Mouse (Mus musculus): ENCODE results near the gene Grifin. TPM values are rescaled to one million over a fixed set of nuclear protein-coding genes. Genes with fewer than 3 reads are reported as not detected.
A peak's percentile ranks its signal among the peaks of the same experiment; 100 is the strongest.

Grifin gene
- total RNA-seq, 4 experiments from 2014 or later: 0.80 to 1.3 (median 0.93) TPM; not detected in 1

- peak in 1 of 2 experiments; percentile 70 for DNase-seq (ENCODE audit: low spot score in 2 of 2)
Measured at GRCm38 (mm10) chr5:140549306-140550047, 15.4 kb downstream of the Grifin start.

- DNase-seq (ENCODE audit: low spot score in 2 of 2): no peak
Measured at GRCm38 (mm10) chr5:140546332-140546731, 18.5 kb downstream of the Grifin start.

GRCm38 (mm10) chr5:140545651-140546050, 19.2 kb downstream of the Grifin start:
- DNase-seq (ENCODE audit: low spot score in 2 of 2): no peak

- peak; percentile 46 to 73 for DNase-seq (ENCODE audit: low spot score in 2 of 2)
Measured at GRCm38 (mm10) chr5:140542811-140543575, 21.9 kb downstream of the Grifin start.

- DNase-seq (ENCODE audit: low spot score in 2 of 2): peak in 1 of 2 experiments; percentile 83
Measured at GRCm38 (mm10) chr5:140540106-140540505, 24.8 kb downstream of the Grifin start.

GRCm38 (mm10) chr5:140538111-140538683, 26.7 kb downstream of the Grifin start:
- no peak for DNase-seq (ENCODE audit: low spot score in 2 of 2)

- no peak for DNase-seq (ENCODE audit: low spot score in 2 of 2)
Measured at GRCm38 (mm10) chr5:140526754-140527153, 38.1 kb downstream of the Grifin start.

GRCm38 (mm10) chr5:140521196-140521595, 43.7 kb downstream of the Grifin start:
- DNase-seq (ENCODE audit: low spot score in 2 of 2): no peak

- no peak for DNase-seq (ENCODE audit: low spot score in 2 of 2)
Measured at GRCm38 (mm10) chr5:140517921-140518230, 47.0 kb downstream of the Grifin start.

GRCm38 (mm10) chr5:140517159-140517920, 47.5 kb downstream of the Grifin start:
- DNase-seq (ENCODE audit: low spot score in 2 of 2): no peak

- DNase-seq (ENCODE audit: low spot score in 2 of 2): no peak
Measured at GRCm38 (mm10) chr5:140514799-140515486, 49.9 kb downstream of the Grifin start.

- DNase-seq (ENCODE audit: low spot score in 2 of 2): no peak
Measured at GRCm38 (mm10) chr5:140513921-140514320, 51.0 kb downstream of the Grifin start.

Other genes starting within 250 kb of the Grifin start
- gene Mad1l1, start 243.5 kb downstream of the Grifin start, total RNA-seq (2022): 10 to 100 TPM; 14.1 to 22.2 (median 18.6) TPM
- 1 to 10 TPM; 5.9 to 7.3 (median 6.1) TPM for gene Nudt1, start 243.4 kb downstream of the Grifin start, total RNA-seq (2022)
- 10 to 100 TPM in 3 of 4 experiments, 1 to 10 TPM in 1; 8.9 to 13.3 (median 11.1) TPM for gene Mrm2, start 233.2 kb downstream of the Grifin start, total RNA-seq (2022)
- gene Snx8, start 175.8 kb downstream of the Grifin start, total RNA-seq (2022): 10 to 100 TPM; 12.5 to 14.7 (median 13.0) TPM
- gene Eif3b, start 145.7 kb downstream of the Grifin start, total RNA-seq (2022): 10 to 100 TPM; 81.0 to 93.2 (median 86.4) TPM
- gene Gm4869, start 119.4 kb downstream of the Grifin start, total RNA-seq (2022): not detected
- gene Chst12, start 59.5 kb downstream of the Grifin start, total RNA-seq (2022): 10 to 100 TPM; 17.4 to 20.2 (median 18.7) TPM
- gene Lfng, start 42.2 kb upstream of the Grifin start, total RNA-seq (2022): 10 to 100 TPM; 19.9 to 24.1 (median 22.3) TPM
- 100 to 1,000 TPM; 173 to 201 (median 187) TPM for gene Ttyh3, start 84.0 kb upstream of the Grifin start, total RNA-seq (2022)
- gene Iqce, start 137.3 kb upstream of the Grifin start, total RNA-seq (2022): 10 to 100 TPM; 45.8 to 52.8 (median 51.2) TPM
- 10 to 100 TPM; 20.0 to 21.1 (median 21.0) TPM for gene Brat1, start 139.9 kb upstream of the Grifin start, total RNA-seq (2022)
- gene Amz1, start 159.1 kb upstream of the Grifin start, total RNA-seq (2022): 10 to 100 TPM; 21.0 to 28.7 (median 24.7) TPM

All from left cerebral cortex, adult 8-10 months (tissue).